Mouse (Mus musculus) MEL (cell line): Measurements from ENCODE around the gene Atg7. TPM values are rescaled to one million over a fixed set of nuclear protein-coding genes. Genes with fewer than 3 reads are reported as not detected.

ENCODE experiments used
- DNase-seq: peaks from one replicate; pipeline ENCODE4 v3.0.0; 2011; ENCODE audit warnings: low read depth, low spot score
- H3K27ac ChIP-seq: 2 replicates; pipeline ENCODE4 v1.5.1; 2012; ENCODE audit warnings: low read depth, mild to moderate bottlenecking, control low read depth, low read length, moderate library complexity; ENCODE audit not compliant: control insufficient read depth
- H3K27me3 ChIP-seq, 2 experiments: fragments of 150-350 bp in 1 of 2; sonication (generic) in 1 of 2; 2 replicates each; pipeline ENCODE4 v1.6.1; 2012; ENCODE audit warnings: low read length in 2 of 2, mild to moderate bottlenecking in 2 of 2, improper control_type of control experiment in 1 of 2, moderate library complexity in 1 of 2; ENCODE audit not compliant: insufficient read depth in 2 of 2, control insufficient read depth in 1 of 2
- H3K36me3 ChIP-seq, 2 experiments: 2 replicates each; pipeline ENCODE4 v1.6.1; 2012 to 2014; ENCODE audit warnings: low read length in 2 of 2, improper control_type of control experiment in 1 of 2, inconsistent platforms in 1 of 2, mild to moderate bottlenecking in 1 of 2; ENCODE audit not compliant: insufficient read depth in 2 of 2, control insufficient read depth in 1 of 2
- H3K4me1 ChIP-seq, 2 experiments: fragments of 150-350 bp in 1 of 2; sonication (generic) in 1 of 2; 2 replicates each; pipeline ENCODE4 v1.6.1; 2012; ENCODE audit warnings: low read length in 2 of 2, improper control_type of control experiment in 1 of 2, mild to moderate bottlenecking in 1 of 2; ENCODE audit not compliant: insufficient read depth in 2 of 2, control insufficient read depth in 1 of 2
- H3K4me3 ChIP-seq, 2 experiments: fragments of 150-350 bp in 1 of 2; sonication (generic) in 1 of 2; 2 replicates each; pipeline ENCODE4 v1.5.1; 2012; ENCODE audit warnings: low read depth in 2 of 2, low read length in 2 of 2, mild to moderate bottlenecking in 2 of 2, moderate library complexity in 2 of 2, control low read depth in 1 of 2, improper control_type of control experiment in 1 of 2; ENCODE audit not compliant: control insufficient read depth in 1 of 2, insufficient read depth in 1 of 2
- H3K79me2 ChIP-seq: 2 replicates; pipeline ENCODE4 v1.6.1; 2012; ENCODE audit warnings: mild to moderate bottlenecking, low read length, moderate library complexity; ENCODE audit not compliant: control insufficient read depth, poor library complexity, insufficient read depth
- H3K9ac ChIP-seq: 2 replicates; pipeline ENCODE4 v1.6.1; 2012; ENCODE audit warnings: low read depth, mild to moderate bottlenecking, control low read depth, low read length, moderate library complexity; ENCODE audit not compliant: control insufficient read depth, poor library complexity, severe bottlenecking
- H3K9me3 ChIP-seq: fragments of 150-350 bp; sonication (generic); replicated peaks from 2 replicates; pipeline ENCODE4 v1.6.1; 2012; ENCODE audit warnings: mild to moderate bottlenecking, low read length, improper control_type of control experiment, moderate library complexity; ENCODE audit not compliant: insufficient read depth
- CHD1 ChIP-seq: IDR thresholded peaks from 2 replicates; pipeline ENCODE4 v1.6.1; 2012; ENCODE audit warnings: low read depth, mild to moderate bottlenecking, inconsistent platforms, low read length, improper control_type of control experiment
- CHD2 ChIP-seq: IDR thresholded peaks from 2 replicates; pipeline ENCODE4 v1.6.1; 2011; ENCODE audit warnings: low read length, improper control_type of control experiment
- CTCF ChIP-seq, 3 experiments: IDR thresholded peaks in 2 of 3; conservative IDR thresholded peaks in 1 of 3; 2 replicates each; pipeline ENCODE4 v1.5.1; 2011 to 2012; ENCODE audit warnings: low read length in 3 of 3, low read depth in 2 of 3, mild to moderate bottlenecking in 2 of 3, improper control_type of control experiment in 1 of 3, inconsistent platforms in 1 of 3, mixed read lengths in 1 of 3, moderate library complexity in 1 of 3; ENCODE audit not compliant: control insufficient read depth in 1 of 3, insufficient read depth in 1 of 3, poor library complexity in 1 of 3, severe bottlenecking in 1 of 3
- E2F4 ChIP-seq: IDR thresholded peaks from 2 replicates; pipeline ENCODE4 v1.6.1; 2011; ENCODE audit warnings: low read depth, low read length, improper control_type of control experiment, borderline replicate concordance
- ETS1 ChIP-seq: IDR thresholded peaks from 2 replicates; pipeline ENCODE4 v1.6.1; 2012; ENCODE audit warnings: low read depth, mild to moderate bottlenecking, inconsistent platforms, low read length, improper control_type of control experiment, moderate library complexity
- HCFC1 ChIP-seq: IDR thresholded peaks from 2 replicates; pipeline ENCODE4 v1.6.1; 2012; ENCODE audit warnings: low read depth, mild to moderate bottlenecking, inconsistent platforms, low read length, improper control_type of control experiment, moderate library complexity
- JUND ChIP-seq: IDR thresholded peaks from 2 replicates; pipeline ENCODE4 v1.6.1; 2011; ENCODE audit warnings: low read depth, mild to moderate bottlenecking, improper control_type of control experiment, low read length
- KAT2A ChIP-seq: conservative IDR thresholded peaks from 2 replicates; pipeline ENCODE4 v1.6.1; 2012; ENCODE audit warnings: low read depth, low read length, improper control_type of control experiment, inconsistent platforms
- MAFK ChIP-seq: IDR thresholded peaks from 2 replicates; pipeline ENCODE4 v1.6.1; 2011; ENCODE audit warnings: low read depth, mild to moderate bottlenecking, low read length, improper control_type of control experiment, borderline replicate concordance
- MAZ ChIP-seq: IDR thresholded peaks from 2 replicates; pipeline ENCODE4 v1.6.1; 2012; ENCODE audit warnings: low read depth, mild to moderate bottlenecking, inconsistent platforms, low read length, improper control_type of control experiment
- MYB ChIP-seq: IDR thresholded peaks from 2 replicates; pipeline ENCODE4 v1.6.1; 2011; ENCODE audit warnings: mild to moderate bottlenecking, low read depth, low read length, improper control_type of control experiment
- NELFE ChIP-seq: IDR thresholded peaks from 2 replicates; pipeline ENCODE4 v1.6.1; 2011; ENCODE audit warnings: low read depth, low read length, improper control_type of control experiment
- POLR2AphosphoS2 ChIP-seq: IDR thresholded peaks from 2 replicates; pipeline ENCODE4 v1.6.1; 2011; ENCODE audit warnings: low read length, improper control_type of control experiment
- POLR2AphosphoS5 ChIP-seq: IDR thresholded peaks from 2 replicates; pipeline ENCODE4 v1.6.1; 2012; ENCODE audit warnings: low read depth, borderline replicate concordance, mild to moderate bottlenecking, inconsistent platforms, low read length, moderate library complexity, mixed read lengths
- RAD21 ChIP-seq: IDR thresholded peaks from 2 replicates; pipeline ENCODE4 v1.6.1; 2011; ENCODE audit warnings: mild to moderate bottlenecking, low read depth, low read length, improper control_type of control experiment
- SIN3A ChIP-seq: IDR thresholded peaks from 2 replicates; pipeline ENCODE4 v1.6.1; 2012; ENCODE audit warnings: low read length, improper control_type of control experiment, inconsistent platforms
- SMC3 ChIP-seq: IDR thresholded peaks from 2 replicates; pipeline ENCODE4 v1.6.1; 2011; ENCODE audit warnings: low read depth, low read length, improper control_type of control experiment
- UBTF ChIP-seq: IDR thresholded peaks from 2 replicates; pipeline ENCODE4 v1.6.1; 2012; ENCODE audit warnings: low read depth, mild to moderate bottlenecking, inconsistent platforms, low read length, improper control_type of control experiment, moderate library complexity, borderline replicate concordance; ENCODE audit not compliant: insufficient read depth
- USF1 ChIP-seq: IDR thresholded peaks from 2 replicates; pipeline ENCODE4 v1.6.1; 2014; ENCODE audit warnings: low read depth, mild to moderate bottlenecking, inconsistent platforms, low read length, improper control_type of control experiment, moderate library complexity
- ZC3H11A ChIP-seq: IDR thresholded peaks from 2 replicates; pipeline ENCODE4 v1.6.1; 2012; ENCODE audit warnings: low read depth, mild to moderate bottlenecking, inconsistent platforms, low read length, improper control_type of control experiment
- ZKSCAN1 ChIP-seq: IDR thresholded peaks from 2 replicates; pipeline ENCODE4 v1.6.1; 2012; ENCODE audit warnings: low read depth, mild to moderate bottlenecking, inconsistent platforms, low read length, improper control_type of control experiment, moderate library complexity
- polyA plus RNA-seq, 2 experiments: library from polyadenylated mRNA; stranded (reverse) in 1 of 2; unstranded in 1 of 2; fragments of >175 nt in 1 of 2; fragments of >200 nt in 1 of 2; gene quantifications; 2 replicates each; pipeline versions ENCODE4 v1.2.1 to v1.2.4; 2012; ENCODE audit warnings: low replicate concordance in 2 of 2, low read depth in 1 of 2; ENCODE audit not compliant: insufficient read length in 2 of 2, insufficient read depth in 1 of 2, missing spikeins in 1 of 2
- total RNA-seq: library from RNA; depleted of rRNA; stranded (reverse); fragments of 300-350 nt; gene quantifications from 2 replicates; pipeline ENCODE4 v1.2.3, GENCODE M21; 2012

Gene Atg7
- total and polyA plus RNA-seq, 3 experiments: 14.6 TPM; not detected in 1

- no peak overlapping the region for H3K27ac ChIP-seq
- H3K9ac ChIP-seq: no peak overlapping the region
- TF ChIP-seq NELFE (no peak), ZC3H11A (no peak), MAFK (no peak), HCFC1 (no peak), ETS1 (no peak), RAD21 (no peak), USF1 (no peak), SIN3A (no peak), CTCF (IDR thresholded peaks at IDR 0.05 in 2 of 3, conservative IDR thresholded peaks at IDR 0.05 in 1 of 3; ENCODE audit: control insufficient read depth in 1 of 3, insufficient read depth in 1 of 3, low read depth in 2 of 3, low read length in 3 of 3, poor library complexity in 1 of 3, severe bottlenecking in 1 of 3) (no peak), E2F4 (no peak), CHD2 (no peak)
- peaks cover 3% of the 10 kb centered on the region; the same call in 1 of the 2 replicates for H3K79me2 ChIP-seq
- no peaks in the 10 kb centered on the region for H3K9me3 ChIP-seq
- no peaks in the 10 kb centered on the region for H3K27me3 ChIP-seq
- H3K4me1 ChIP-seq: no peaks in the 10 kb centered on the region
- no peak for DNase-seq
- H3K36me3 ChIP-seq: no peaks in the 10 kb centered on the region
- H3K4me3 ChIP-seq: no peak overlapping the region
Observed at GRCm38 (mm10) chr6:114895191-114895590, 252.3 kb downstream of the Atg7 start.

GRCm38 (mm10) chr6:114896281-114896680 lies 253.4 kb downstream of the Atg7 start:
- Histone ChIP-seq H3K9me3 (no peaks in the 10 kb centered on the region), H3K36me3 (peaks cover 0 to 4% of the 10 kb centered on the region in 2 experiments; a peak in 2 of 4 replicates), H3K4me1 (peaks cover 3 to 6% of the 10 kb centered on the region in 2 experiments; a peak in 2 of 4 replicates)

More at GRCm38 (mm10) chr6:114896281-114896680, 253.4 kb downstream of the Atg7 start:
- no peak overlapping the region for H3K27ac ChIP-seq
- no peak for TF ChIP-seq JUND
- TF ChIP-seq ZC3H11A: no peak
- TF ChIP-seq NELFE: no peak
- TF ChIP-seq SMC3: no peak
- TF ChIP-seq USF1: no peak
- no peak for TF ChIP-seq CHD2
- TF ChIP-seq MYB: no peak
- no peak for TF ChIP-seq ZKSCAN1
- no peak for TF ChIP-seq UBTF
- TF ChIP-seq POLR2AphosphoS2: no peak
- TF ChIP-seq MAFK: no peak
- no peak for TF ChIP-seq KAT2A
- TF ChIP-seq CHD1: no peak
- no peak for TF ChIP-seq POLR2AphosphoS5
- TF ChIP-seq MAZ: no peak
- TF ChIP-seq ETS1: no peak
- no peak overlapping the region for H3K9ac ChIP-seq
- peaks cover 4% of the 10 kb centered on the region; the same call in 1 of the 2 replicates for H3K79me2 ChIP-seq
- H3K27me3 ChIP-seq: no peaks in the 10 kb centered on the region
- DNase-seq: no peak
- H3K4me3 ChIP-seq: no peak overlapping the region
